Mouse (Mus musculus) ES-Bruce4 (cell line): ENCODE measurements around the gene Gm14401.
"Not testable (repeated sequence)": the region's sequence is repeated elsewhere in the genome, so short reads cannot be mapped to it uniquely, and the experiment has no call there.

Source experiments
- CTCF ChIP-seq: IDR thresholded peaks from one replicate; pipeline ENCODE4 v1.8.1; 2011; ENCODE audit warnings: low read depth, low read length
- EP300 ChIP-seq: IDR thresholded peaks from 2 replicates; pipeline ENCODE4 v1.6.1; 2011; ENCODE audit warnings: low read depth, low read length; ENCODE audit not compliant: insufficient read depth

DNA sequence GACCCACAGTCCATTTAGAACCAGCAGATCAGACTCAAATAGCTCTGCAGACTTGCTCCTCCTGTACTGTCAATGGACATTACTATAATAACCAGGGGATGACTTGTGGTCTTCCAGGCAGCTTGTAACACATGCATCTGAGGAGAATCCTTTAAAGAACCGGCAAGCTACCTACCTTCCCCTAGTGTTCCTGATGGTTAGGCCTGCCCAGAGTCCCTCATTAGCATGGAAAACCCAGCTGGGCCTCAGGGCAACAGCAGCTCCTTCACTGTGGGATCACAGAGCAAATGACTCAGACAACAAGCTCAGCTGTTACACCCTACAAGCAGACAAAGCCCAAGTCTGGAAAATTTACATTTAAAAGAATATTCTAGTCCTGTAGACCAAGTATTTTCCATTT, 55.0 kb downstream of the Gm14401 start:
- peak; percentile 93 for TF ChIP-seq EP300
- not testable (repeated sequence) for TF ChIP-seq CTCF
